Mouse (Mus musculus) thymus, adult 18-20 months (tissue): ENCODE results near the gene Rras2.
A peak's percentile ranks its signal among the peaks of the same experiment; 100 is the strongest.

Source experiments
- DNase-seq, 2 experiments: peaks; one replicate each; pipeline ENCODE4 v3.0.0; 2022; ENCODE audit warnings: mixed read lengths in 2 of 2

Gene Rras2

DNA sequence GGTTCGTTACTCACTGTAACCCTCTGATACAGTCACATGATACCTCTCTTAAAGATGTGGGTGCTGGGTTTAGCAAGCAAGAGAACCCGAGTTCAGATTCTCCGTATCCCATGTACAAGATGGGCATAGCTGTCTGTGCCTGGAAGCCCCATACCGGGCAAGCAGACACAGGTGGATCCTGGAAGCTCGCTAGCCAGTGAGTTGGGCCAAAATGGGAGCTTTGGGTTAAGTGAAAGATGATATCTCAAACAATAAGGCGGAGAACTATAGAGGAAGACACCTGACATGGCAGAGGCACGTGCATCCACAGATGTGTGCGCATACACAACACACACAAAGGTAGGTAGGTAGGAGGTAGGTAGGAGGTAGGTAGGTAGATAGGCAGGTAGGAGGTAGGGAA, 90.7 kb downstream of the Rras2 start:
- DNase-seq, result no peak

DNA sequence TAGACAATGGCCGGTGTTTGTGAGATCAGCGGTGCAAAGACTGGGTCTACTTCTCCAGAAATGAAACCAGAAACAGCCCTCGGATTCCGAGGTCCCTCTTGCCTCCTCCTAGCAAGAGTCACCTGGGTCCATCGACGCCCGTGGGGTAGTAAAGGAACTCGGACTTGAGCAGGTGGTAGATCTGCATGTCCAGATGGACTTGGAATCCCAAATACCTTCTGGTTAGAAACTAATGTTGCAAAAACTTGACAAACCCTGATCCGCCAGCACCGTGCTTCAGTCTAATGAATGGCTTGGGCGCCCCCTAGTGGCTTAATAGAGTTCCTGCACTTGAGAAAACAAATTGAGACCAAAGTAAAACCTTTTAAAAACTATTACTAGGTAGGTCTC, 96.9 kb downstream of the Rras2 start:
- peak; percentile 33 to 44 for DNase-seq

DNA sequence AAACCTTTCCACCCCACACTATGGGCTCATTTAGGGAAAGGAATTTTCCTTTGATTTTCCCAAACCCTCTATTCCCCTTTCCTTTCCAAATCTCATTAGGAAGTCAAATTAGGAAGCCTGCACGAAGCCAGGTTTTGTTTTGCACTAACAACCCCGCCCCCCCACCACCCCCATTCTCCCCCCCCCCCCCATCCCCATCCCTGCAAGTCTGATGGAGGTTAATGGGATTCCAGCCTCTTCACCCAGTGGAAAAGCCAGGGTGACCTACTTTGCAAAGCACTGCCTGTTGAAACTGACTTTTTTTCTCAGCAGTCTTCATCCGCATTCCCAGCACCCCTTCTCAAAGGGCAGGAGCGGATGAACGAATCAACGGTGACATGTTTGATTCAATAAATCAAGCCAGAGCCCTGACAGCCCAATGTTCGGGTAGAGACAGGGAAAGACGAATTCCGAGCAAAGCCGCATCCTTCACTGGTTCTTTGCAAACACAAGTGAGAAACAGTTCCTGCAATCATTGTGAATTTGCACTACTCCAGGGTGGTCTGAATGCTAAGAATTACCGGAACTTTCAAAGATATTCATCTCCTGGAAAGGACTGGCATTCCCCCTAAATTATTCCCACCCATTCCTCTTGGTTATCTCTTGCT, 97.4 kb downstream of the Rras2 start:
- no peak for DNase-seq

DNA sequence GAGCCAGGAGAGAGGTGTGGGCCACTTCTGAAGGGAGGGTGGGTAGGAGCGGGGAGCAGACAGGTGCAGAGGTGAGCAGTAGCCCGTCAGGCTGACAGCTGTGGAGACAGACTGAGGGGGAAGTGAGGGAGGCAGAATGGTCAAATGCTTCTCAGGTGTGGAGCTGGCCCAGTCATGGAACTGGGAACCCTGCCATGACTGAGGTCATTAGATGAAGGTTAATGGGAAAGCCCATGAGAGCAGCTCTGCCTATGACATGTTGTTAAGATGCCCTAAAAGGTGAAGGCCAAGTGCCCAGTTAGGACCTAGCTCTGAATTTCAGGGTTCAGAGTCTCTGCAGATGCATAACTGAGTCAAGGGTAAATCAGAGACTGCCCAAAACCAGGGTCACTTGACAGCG, 98.7 kb downstream of the Rras2 start:
- DNase-seq, result no peak

DNA sequence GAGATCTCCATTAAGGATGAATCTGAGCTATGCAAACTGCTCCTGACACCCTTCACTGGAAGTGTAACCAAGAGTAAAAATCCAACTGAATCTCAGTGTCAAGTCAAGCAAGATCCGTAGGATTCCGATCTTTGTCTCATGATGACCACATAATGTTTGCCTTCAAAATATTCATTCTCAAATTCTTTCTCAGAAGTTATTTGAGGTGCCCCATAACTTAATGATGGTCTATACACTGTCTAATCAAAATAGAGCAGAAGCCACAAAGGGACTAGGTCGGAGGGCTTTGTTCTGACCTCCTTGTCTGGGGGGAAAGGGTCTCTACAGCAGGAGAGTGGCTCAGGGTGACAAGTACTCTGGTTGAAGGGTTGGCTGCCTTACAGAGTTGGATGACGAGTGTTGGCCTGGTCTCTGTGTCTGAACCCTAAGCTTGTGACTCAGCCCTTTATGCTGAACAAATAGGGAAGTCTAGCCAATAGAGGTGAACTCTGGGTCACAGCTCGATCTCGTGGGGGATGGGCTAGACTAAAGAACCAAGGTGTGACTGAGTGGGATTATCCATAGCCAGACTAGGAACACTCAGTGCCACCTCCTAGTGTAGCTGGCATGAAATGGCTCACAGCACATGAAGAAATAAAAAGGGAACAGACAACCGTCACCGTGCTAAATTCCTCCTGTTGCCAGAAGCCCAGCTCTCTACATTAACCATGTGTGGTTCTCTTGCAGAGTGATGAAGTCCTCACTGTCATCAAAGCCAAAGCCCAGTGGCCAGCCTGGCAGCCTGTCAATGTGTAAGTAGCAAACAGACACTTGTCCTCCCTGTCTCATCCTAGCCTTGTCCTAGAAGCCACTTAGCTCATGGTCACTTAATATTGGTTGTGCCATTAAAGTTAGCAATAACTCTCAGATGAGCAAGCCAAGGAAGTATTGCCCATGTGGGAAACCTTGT, 101.3 kb downstream of the Rras2 start:
- no peak for DNase-seq

DNA sequence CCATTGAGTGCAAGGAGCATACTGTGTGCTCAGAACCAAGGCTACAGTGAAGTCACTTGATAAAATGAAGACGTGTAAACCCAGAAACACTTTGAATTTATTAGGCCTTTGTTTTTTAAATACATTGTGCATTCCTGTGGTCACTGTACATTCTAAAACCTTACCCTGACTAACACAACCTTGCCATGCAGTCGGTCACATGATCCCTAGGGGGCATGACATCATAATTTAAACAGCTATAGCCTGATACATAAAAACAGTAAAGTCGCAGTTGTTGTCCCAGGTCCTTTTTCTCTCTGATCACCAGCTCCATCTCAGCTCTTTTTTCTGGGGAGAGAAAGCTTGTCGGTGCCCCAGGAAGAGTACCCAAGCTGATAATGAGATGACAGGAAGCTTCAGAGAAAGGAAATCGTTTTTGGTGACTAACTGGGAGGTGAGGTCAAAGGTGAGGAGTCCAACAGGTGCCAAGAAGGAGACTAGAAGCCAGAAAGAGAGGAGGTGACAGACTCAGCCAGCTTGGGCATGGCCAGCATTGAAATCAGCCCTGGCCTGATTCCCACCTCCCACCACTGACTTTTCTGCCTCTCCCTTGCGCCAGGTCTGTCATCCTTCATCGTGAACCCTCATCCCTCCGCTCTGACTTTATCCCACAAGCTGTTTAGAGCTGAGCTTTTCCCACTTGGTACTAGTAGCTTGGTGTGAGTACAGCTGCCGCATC, 105.7 kb downstream of the Rras2 start:
- DNase-seq, result no peak

DNA sequence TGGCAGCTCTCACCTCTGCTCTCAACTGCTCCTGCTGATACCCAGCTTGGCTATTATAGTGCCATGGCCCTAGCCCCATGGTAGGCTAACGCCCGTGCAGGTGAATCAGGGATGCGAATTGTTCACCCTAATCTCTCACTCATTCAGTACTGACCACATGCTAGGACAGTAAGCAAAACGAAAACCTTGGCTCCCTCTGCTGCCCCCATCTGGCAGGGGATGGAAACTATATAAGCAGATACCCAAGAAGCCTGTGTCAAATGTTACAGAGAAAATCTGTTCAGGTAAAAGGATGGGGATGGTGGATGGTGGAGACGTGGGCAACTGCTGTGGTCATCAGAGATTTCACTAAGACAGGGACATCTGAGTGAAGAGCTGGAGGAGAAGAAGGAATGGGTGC, 110.0 kb downstream of the Rras2 start:
- no peak for DNase-seq

DNA sequence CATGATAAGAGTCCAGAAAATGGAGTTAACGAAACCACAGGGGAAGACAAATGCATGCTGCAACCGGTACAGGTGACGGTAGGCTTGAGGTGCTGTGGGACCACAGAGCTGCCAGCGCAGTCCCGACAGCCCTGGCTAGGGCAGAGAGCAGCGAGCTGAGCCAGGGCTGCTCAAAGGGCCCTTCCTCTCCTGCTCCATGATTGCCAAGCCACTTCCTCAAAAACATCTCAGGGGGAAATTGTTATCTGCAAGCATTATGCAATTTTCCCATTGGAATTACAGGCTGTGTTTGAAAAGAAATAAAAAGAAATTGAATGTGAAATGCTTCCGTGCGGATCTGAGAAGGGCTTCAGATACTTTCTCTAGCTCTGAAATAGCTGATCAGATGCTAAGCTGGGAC, 111.1 kb downstream of the Rras2 start:
- no peak for DNase-seq

DNA sequence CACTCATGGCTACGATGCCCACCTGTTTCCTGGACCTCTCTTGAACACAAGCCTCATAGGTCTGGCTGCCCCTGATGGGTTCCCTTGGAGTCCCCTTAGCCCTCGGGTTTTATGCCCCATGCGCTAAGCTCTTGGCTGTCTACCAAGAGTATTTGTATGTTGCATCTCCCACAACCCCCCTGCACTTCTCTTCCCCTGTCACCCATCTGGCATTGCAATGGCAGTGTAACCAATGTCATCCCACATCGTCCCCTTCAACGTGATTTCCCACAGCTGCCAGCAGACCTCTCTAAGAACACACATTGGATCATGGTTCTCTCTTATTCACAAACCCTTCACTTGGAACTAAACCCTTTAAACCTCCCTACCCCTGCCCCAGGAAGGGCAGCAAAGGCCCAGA, 112.1 kb downstream of the Rras2 start:
- DNase-seq, result no peak

DNA sequence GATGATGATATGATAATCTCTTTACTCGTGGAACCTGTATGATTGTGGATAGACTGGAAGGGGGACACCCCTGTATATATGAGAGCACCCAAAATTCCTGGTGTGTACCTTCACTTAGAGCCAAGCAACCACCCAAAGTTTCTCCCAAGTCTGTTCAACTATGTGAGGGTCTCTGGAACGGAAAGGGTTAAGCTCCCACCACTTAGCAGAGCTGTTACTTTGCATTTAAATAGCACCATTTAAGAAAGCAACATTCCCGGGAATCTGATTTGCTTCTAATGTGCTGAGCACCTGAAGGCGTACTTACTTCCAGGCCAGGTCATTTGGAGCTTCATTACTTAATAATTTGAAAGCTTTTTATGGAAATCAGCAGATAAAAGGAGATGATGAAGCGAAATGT, 113.4 kb downstream of the Rras2 start:
- no peak for DNase-seq

DNA sequence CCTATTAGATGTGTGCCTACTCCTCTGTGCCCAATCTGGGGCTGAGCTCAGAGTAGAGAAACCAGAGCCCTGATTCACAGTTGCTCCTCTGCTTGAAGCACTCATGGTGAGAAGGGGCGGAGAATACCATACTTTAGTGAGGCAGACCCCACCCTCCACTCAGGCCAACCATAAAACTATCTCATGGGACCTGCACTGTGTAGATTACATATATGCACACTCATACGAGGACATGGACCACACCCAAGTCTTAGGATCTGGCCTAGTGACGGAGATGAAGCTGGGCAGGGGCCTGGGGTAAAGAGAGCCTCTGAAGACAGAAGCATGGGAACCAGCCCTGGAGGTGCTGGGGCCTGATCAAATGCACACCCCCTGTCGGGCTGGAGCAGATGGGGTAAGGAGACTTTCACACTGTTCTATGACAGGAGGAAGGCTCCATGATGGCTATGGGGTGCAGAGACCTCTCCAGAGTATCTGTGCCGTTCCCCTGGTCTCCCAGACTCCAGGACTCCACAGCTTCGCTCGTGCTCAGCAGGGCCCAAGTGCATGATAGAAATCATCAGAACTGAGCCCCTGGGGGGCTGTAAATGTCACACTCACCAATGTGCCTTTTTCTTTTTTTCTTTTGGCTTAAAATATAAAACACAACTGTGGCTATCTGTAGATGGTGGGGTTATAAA, 119.8 kb downstream of the Rras2 start:
- no peak for DNase-seq
